Mouse (Mus musculus) liver (tissue): ENCODE data around the gene Dhx32.
"Not testable (repeated sequence)": the region's sequence is repeated elsewhere in the genome, so short reads cannot be mapped to it uniquely, and the experiment has no call there.

Experiments
- DNase-seq: peaks from one replicate; pipeline ENCODE4 v3.0.0-alpha.2; 2020; ENCODE audit warnings: mixed read lengths

The Dhx32 gene

DNA sequence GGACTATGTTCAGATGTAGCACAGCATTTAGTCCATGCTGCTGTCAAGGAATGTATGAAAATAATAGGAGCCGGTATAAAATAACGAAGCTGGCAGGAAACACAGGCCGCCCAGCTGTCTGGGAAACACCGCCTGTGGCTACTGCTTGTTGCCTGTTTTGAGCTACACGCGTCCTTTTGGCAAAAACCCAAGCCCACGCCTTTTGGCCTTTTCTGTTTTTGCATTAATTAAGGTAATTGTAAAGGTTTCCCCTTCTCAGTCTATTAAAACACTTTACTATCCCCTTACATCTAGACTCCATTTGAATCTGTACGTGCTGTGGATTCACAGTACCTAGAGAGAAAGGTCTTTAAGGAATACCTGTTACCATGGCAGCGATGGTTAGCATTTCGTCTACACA is 57.7 kb downstream of the Dhx32 start:
- DNase-seq: no peak

DNA sequence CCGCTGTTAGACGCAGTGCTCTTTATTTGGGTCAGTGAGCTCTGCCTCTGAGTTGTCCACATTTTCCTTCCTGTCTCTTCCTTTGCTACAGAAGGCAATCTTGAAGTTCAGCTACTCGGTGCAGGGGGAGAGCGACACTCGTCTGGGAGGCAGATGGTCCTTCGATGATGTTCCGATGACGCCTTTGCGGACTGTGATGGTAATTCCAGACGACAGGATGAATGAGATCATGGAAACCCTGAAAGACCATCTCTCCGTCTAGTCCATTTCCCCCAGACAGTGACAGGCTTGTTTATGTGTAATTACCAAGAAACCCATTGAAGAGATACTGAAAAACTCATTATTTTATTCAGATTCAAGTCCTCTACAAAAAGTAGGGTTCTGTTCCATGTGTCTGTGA is 61.9 kb downstream of the Dhx32 start:
- DNase-seq: no peak

DNA sequence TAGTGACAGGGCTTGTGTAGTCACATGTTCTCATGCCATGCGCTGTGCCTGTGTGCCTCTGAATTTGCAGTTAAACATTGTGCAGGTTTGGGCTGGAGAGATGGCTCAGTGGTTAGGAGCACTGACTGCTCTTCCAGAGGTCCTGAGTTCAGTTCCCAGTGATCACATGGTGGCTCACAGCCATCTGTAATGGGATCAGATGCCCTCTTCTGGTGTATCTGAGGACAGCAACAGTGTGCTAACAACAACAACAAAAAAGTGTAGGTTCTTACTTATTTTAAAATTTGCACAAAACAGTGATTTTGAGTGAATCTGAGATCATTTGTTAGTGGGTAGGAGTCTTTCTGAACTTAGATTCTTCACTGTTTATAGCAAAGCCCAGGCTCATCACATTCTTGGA is 63.9 kb downstream of the Dhx32 start:
- no peak for DNase-seq

DNA sequence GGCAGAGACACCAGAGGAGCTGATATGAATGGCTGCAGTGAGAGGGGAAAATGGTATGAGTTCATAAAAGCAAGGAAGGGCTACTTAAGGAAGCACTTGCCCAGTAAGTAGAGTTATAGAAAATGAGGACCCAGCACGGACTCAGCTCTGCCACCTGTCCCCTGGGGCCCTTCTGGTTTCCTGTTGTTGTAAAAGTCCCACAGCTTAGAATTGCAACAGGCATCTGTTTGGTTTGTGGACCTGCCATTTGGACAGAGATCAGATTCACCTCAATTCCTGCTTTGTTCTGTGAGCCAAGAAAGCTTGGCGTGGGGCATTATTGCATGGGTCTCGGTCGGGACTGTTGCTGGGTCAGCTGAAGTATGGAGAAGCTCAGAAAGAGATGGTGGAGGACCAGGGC is 67.1 kb downstream of the Dhx32 start:
- DNase-seq: no peak

DNA sequence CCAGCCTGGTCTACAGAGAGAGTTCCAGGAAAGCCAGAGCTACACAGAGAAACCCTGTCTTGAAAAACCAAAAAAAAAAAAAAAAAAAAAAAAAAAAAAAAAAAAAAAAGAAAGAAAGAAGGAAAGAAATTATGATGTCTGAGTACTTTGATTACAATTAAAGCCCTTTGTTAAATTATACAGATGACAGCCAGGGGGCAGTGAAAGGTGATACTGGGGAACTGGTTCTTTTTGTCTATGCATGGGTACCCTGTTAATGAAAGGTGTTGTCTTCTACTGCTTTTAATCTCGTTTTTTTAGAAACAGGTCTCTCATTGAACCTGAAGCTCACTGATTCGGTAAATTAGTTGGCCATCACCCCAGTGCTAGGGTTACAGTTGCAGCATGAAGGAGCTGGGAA is 75.2 kb downstream of the Dhx32 start:
- no peak for DNase-seq

DNA sequence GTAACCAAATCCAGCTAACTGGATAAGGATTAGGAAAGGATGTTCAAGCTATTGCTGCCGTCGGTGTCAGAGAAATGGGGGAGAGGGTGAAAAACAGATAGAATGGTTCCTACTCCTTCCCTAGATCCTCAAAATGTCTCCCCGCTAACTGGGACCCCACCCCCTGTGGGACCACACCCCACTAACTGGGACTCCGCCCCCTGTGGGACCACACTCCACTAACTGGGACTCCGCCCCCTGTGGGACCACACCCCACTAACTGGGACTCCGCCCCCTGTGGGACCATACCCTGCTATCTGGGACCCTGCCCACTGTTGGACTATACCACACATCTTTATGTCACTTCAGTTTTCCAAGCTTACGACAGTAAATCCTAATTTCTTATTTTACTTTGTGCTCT is 78.6 kb downstream of the Dhx32 start:
- DNase-seq: peak; percentile 76

DNA sequence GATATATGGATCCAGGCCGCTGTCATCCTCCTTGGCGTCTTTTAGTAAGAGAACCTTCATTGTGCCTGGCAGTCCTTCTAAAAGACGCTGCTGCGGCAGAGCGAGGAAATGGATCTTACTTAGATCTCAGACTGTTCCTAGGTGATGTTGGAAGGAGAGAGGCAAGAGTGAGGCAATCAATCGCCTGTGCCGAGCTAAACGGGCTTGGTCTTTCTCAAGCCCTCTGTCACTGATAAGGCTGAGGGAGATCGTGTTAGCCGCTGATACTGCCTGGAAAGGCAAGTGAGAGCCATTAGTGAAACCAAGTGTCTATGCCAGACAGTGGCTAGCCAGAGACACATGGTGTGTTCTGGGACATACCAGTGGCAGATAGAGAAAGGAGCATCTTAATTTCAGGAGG is 80.2 kb downstream of the Dhx32 start:
- peak; percentile 89 for DNase-seq

DNA sequence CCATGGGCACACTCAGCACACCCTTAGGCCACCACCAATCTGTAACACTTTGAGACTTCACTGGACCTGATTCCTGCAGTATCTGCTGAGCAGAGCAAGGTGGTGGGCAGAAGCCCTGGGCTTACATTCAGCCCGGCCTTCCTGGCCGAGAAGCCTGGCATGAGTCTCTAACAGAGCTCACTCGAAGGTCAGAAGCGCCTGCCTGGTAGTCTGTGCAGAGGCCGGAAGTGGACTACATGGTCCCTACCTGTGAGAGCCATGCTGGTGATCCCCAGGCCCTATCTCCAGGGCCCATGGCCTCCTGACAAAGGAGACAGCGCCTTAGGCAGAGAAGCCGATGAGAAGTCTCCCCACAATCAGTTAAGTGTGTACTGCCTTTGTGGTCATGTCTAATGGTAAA is 81.2 kb downstream of the Dhx32 start:
- DNase-seq: peak; percentile 54

DNA sequence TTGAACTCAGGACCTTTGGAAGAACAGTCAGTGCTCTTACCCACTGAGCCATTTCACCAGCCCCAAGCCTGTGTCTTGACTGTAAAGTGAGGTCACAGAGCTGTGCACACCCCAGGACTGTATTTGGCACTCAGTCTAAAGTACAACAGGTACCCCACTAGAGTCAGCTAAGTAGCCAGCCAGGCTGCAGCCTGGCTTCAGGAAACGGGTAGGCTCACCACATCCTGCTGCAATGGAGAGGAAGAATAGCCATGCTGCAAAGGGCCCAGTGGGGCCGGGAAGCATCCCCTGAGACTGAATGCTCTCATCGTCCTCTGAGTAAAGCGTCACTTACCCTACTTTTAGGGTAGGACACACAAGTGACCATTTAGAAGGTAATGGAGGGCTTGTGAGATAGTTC is 82.6 kb downstream of the Dhx32 start:
- no peak for DNase-seq

DNA sequence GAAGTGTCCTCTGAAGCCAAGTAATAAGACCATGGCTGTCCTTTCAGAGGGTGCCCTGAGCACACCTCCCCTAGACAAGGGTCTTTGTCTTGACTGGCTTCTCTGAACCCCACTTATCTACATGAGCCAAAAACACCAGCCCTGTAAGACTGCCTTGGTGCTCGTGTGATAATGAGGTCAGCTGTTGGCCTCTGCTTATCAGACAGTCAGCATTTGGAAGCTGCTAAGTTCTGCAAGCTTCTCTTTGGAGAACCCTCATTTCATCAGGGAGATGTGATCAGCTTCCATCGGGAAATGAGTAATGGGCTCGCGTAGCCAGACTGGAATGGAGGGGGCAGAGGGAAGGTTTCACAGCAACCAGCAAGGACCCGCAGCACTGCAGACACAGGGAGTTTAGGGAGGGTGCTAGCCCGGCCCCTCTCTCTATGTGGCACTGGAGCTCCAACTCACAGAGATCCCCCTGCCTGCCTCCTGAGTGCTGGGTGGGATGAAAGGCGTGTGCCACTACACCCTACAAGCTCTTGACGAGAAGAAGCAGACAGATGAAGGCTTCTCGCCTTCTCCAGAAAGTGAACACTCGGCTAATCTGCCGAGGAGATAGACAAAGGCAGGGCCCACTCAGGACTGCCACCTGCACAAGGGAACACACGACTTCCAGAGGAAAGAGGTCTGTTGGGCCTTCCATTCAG is 84.4 kb downstream of the Dhx32 start:
- DNase-seq: peak; percentile 79

DNA sequence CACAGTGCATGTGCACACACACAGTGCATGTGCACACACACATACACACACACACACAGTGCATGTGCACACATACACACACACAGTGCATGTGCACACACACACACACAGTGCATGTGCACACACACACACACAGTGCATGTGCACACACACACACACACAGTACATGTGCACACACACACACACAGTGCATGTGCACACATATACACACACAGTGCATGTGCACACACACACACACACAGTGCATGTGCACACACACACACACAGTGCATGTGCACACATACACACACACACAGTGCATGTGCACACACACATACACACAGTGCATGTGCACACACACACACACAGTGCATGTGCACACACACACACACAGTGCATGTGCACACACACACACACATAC is 96.9 kb downstream of the Dhx32 start:
- not testable (repeated sequence) for DNase-seq

DNA sequence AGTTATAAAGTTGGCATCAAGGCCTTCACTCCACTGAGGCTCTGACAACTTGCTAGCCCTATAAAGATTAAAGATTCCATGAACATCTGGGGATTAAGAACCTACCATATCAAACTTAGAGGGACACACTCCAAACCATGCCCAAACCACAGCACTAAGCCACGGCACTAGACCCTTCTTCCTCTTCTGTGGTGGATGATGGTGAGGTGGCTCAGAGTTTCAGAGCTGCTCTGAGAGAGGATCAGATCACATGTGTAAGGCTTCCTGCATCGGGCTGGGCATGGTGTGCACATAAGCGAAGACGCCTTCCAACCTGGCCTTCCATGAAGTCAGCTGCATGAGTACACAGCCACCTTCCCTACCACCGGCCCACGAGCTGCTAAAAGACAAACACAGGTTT is 97.8 kb downstream of the Dhx32 start:
- no peak for DNase-seq

DNA sequence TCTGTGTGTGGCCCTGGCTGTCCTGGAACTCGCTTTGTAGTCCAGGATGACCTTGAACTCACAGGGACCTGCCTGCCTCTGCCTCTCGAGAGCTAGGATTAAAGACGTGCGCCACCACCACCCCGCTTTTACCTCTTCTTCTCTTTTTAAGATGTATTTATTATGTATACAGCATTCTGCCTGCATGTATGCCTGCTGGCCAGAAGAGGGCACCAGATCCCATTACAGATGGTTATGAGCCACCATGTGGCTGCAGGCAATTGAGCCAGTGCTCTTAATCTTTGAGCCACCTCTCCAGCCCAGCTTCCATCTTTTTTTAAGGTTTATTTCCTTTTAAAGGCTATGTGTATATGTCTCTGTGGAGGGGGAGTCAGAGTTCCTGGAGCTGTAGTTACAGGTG is 98.4 kb downstream of the Dhx32 start:
- peak; percentile 40 for DNase-seq

DNA sequence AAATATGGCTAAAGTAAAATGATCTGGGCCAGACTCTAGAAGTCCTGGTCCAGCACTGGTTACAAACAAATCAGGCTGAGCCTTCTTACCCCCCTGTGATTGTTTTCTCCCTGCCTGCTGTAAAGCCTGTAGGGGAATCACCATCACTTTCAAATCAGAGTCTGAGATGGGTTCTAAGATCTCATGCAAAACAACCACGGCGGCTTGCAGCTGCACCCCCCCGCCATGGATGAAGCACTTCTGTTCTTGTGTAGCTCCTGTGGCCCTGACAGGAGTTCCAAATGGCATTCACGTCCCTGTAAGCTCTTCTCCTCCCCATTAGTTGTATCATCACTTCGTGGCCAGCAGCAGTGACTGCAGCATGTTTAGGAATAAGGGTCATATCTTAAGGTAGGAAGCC is 98.9 kb downstream of the Dhx32 start:
- DNase-seq: no peak

DNA sequence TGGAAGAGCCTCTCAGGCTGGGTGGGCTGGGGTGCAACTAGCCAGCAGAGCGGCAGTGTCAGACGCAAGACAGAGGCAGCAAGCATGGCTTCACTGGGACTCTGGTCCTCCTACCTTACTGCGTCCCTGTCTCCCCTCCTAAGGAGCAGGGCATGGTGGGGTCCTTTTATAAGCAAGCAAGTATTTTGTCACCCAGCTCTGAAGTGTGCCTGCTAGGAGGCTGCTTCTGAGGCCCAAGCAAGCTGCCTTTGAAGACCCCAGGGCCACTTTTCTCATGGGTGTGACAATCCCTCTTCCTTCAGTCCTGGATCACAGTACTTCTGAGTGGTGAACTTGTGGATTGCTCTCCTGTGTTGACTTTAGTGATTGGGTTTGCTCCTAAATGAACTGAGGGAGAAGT is 102.6 kb downstream of the Dhx32 start, which contains the start of gene Mmp21:
Gene Mmp21 (minus strand): TSS at position 101 of the 400 bp plus-strand sequence.
- no peak for DNase-seq

DNA sequence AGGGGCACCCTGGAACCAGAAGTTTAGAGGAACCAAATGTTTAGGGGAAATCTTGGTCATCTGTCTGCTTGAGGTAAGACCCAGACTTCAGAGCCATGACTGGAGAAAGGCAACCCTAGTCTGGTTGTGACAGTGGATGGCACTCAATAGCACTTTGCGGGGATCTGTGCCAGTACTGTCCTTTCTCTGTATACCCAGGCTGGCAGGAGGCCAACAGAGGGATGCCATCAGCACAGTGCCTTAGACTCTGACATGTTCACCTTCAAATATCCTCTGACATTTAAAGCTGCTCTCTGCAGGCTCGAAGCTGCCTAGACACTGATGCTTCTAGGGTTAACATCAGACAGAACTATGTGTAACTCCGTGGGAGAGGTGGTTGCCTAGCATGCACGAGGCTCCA is 103.1 kb downstream of the Dhx32 start:
- DNase-seq: no peak

DNA sequence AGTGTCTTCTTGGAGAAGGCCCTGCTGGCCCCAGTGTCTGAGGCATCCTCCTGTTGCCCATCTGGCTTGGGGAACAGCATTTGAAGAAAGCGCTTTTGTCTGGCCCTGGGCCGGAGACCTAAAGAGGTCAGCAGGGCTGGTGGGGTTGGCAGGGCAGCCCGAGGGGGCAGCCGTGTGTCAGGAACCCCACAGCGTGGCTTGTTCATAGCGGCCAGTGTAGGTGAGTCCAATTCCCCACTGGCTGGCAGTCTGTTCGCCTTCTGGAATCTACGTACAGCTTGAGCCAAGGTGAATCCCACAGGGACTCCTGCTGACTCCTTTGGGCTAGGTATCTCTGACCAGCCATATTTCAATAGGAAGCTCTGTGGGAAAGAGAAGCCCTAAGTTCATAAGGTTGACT is 103.8 kb downstream of the Dhx32 start:
- DNase-seq: no peak

DNA sequence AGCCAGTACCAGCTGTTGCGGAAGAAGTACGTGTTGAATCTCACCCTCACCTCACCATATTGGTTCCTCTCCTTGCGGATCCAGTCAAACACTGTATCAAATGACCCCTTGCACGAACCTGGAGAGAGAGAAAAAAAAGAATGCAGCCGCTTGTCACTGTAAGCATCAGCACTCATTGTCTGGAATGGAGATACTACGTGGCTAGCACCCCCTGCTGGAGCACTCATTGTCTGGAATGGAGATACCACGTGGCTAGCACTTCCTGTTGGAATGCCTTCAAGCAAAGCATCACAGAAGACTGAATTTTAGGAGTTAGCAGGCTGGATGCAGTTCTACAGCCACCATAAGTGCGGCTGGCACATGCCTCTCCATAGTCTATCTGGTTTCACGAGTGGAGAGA is 106.5 kb downstream of the Dhx32 start:
- DNase-seq: no peak
